Mouse (Mus musculus): ENCODE data around the gene Mgme1.

GRCm38 (mm10) chr2:144229647-144230046 lies 40.8 kb upstream of the Mgme1 start:
- TF ChIP-seq CTCF (IDR thresholded peaks at IDR 0.05; ENCODE audit: borderline replicate concordance, insufficient read depth, low read depth, low read length) = no peak
- TF ChIP-seq POLR2A (IDR thresholded peaks at IDR 0.05; ENCODE audit: borderline replicate concordance, insufficient read depth, low read length) = no peak

Data from cerebellum, adult 2 months (tissue).